Mouse (Mus musculus): ENCODE results near the gene Copz1.

DNA sequence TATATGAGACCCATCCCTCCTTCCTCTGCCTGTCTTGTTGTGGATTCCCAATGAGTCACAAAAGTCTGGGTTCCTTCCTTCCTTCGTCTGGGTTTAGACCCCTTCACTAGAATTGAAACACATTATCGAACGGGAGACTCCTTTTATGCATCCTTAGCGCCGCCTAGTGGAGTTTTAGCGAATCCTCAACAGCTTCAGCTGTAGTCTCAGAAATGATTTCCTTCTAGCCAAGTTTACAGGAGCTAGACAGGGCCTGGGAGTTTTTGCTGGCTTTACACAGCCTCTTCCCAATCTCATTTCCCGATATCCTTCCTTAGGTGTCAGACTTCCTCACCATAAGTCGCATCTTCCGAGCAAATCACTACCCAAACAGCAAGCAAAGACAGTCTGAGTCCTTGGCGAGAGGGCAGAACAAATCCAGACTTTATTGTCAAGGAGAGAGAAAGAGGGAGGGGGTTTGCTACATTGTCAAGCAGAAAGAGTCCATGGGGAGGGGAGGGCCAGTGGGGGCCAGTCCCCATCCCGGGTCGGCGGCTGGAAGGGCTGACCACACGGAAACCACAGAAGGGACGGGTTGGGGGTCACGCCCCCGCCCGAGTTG is 41.1 kb downstream of the Copz1 start:
- no peak for TF ChIP-seq POLR2A (IDR thresholded peaks at IDR 0.05; ENCODE audit: borderline replicate concordance, low read depth, low read length)
- TF ChIP-seq CTCF (IDR thresholded peaks at IDR 0.05; ENCODE audit: low read depth, low read length), result no peak

Measured in bone marrow macrophage, adult 2 months (primary cell).